Mouse (Mus musculus): ENCODE data around the gene Fam107b.

DNA sequence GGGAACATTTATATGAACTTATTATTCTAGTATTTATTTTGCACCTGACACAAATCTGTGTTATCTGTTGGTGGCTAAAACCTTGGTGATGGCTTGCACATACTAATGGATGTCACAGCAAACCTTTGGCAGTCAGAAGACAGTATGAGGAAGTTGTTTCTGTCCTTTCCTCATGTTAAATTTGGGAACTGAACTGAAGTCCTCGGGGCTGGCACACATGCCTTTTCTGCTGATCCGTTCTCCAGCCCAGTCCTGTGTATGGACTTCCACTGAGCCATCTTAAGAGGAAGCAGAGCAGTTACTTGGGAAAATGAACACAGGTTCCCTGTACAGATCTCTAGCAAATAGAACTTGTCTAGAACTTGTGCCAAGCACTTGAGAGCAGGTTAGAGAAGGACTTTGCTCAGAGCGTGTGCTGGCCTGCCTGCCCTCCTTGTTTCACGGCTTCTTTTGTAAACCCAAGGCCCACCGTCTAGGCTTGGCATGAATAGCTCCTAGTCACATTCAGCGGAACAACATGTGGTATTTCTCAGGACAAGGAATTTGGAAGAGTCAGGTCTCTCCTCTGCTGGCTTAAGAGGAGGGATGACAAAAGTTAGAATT, 190.0 kb downstream of the Fam107b start:
- TF ChIP-seq CTCF (IDR thresholded peaks at IDR 0.05; ENCODE audit: insufficient read depth, low read length) (no peak), POLR2A (IDR thresholded peaks at IDR 0.05; ENCODE audit: borderline replicate concordance, extremely low read depth, low read depth, low read length) (no peak)

Measured in lung, adult 2 months (tissue).